Mouse (Mus musculus) kidney, embryonic 14.5 days (tissue): Measurements from ENCODE around the gene Slc22a16. TPM values are rescaled to one million over a fixed set of nuclear protein-coding genes. Genes with fewer than 3 reads are reported as not detected.
A peak's percentile ranks its signal among the peaks of the same experiment; 100 is the strongest.

Source experiments
- ATAC-seq: fragments of 200-750 bp; cut with Nextera tagmentation; 2 replicates; pipeline ENCODE4 v1.8.0; 2017; ENCODE audit warnings: moderate number of reproducible peaks, mild to moderate bottlenecking, moderate TSS enrichment, moderate library complexity; ENCODE audit not compliant: low FRiP score, low TSS enrichment
- H3K27ac ChIP-seq: fragments of 300-500 bp; sonication (generic); 2 replicates; pipeline ENCODE4 v1.5.1; 2014; ENCODE audit warnings: low read depth, mild to moderate bottlenecking, low read length, moderate library complexity, mixed read lengths
- H3K27me3 ChIP-seq: fragments of 300-500 bp; sonication (generic); 2 replicates; pipeline ENCODE4 v1.6.1; 2014; ENCODE audit warnings: mild to moderate bottlenecking, low read length; ENCODE audit not compliant: control insufficient read depth, insufficient read depth
- H3K36me3 ChIP-seq: fragments of 300-500 bp; sonication (generic); 2 replicates; pipeline ENCODE4 v1.6.1; 2014; ENCODE audit warnings: low read length, mixed read lengths; ENCODE audit not compliant: control insufficient read depth, insufficient read depth
- H3K4me1 ChIP-seq: fragments of 300-500 bp; sonication (generic); 2 replicates; pipeline ENCODE4 v1.6.1; 2014; ENCODE audit warnings: low read length, mixed read lengths; ENCODE audit not compliant: control insufficient read depth, insufficient read depth
- H3K4me2 ChIP-seq: fragments of 300-500 bp; sonication (generic); replicated peaks from 2 replicates; pipeline ENCODE4 v1.6.1; 2014; ENCODE audit warnings: low read depth, mild to moderate bottlenecking, low read length
- H3K4me3 ChIP-seq: fragments of 300-500 bp; sonication (generic); 2 replicates; pipeline ENCODE4 v1.5.1; 2014; ENCODE audit warnings: mild to moderate bottlenecking, low read length
- H3K9ac ChIP-seq: fragments of 300-500 bp; sonication (generic); 2 replicates; pipeline ENCODE4 v1.6.1; 2014; ENCODE audit warnings: low read depth, mild to moderate bottlenecking, low read length, moderate library complexity
- H3K9me3 ChIP-seq: fragments of 300-500 bp; sonication (generic); 2 replicates; pipeline ENCODE4 v1.6.1; 2016; ENCODE audit warnings: low read length; ENCODE audit not compliant: control insufficient read depth
- WGBS: fragments of 180-500 bp; shearing (Covaris S2); extraction: QIAGEN DNeasy Blood & Tissue Kit; methylation state at CpG from one replicate; pipeline ENCODE4 v1.1.7; 2014; 5-methylcytosine and 5-hydroxymethylcytosine counted together
- polyA plus RNA-seq: library from polyadenylated mRNA; unstranded; fragments of >200 nt; fragmentation: Nextera tagmentation; extraction: Ambion mirVana; gene quantifications from 2 replicates; pipeline ENCODE4 v1.2.1, GENCODE M21; 2014

The Slc22a16 gene
- not detected in 2 replicates for polyA plus RNA-seq

GRCm38 (mm10) chr10:40570036-40570435 lies at the start of gene Slc22a16:
Slc22a16 (plus strand) TSS chr10:40570336.
- Histone ChIP-seq H3K27me3 (no peaks in the 10 kb centered on the region), H3K4me2 (no peak within 1 kb of the TSS), H3K9ac (no peak within 1 kb of the TSS), H3K4me3 (no peak within 1 kb of the TSS), H3K4me1 (no peaks in the 10 kb centered on the region), H3K36me3 (no peaks in the 10 kb centered on the region), H3K27ac (no peak within 1 kb of the TSS), H3K9me3 (no peaks in the 10 kb centered on the region)
- no peak for ATAC-seq
- 94% methylated on average over 12 of the region's 12 CpGs for WGBS

- H3K4me2 ChIP-seq: no peak overlapping the region
- 10% methylated on average over 12 of the region's 12 CpGs for WGBS
- no peaks in the 10 kb centered on the region for H3K36me3 ChIP-seq
- H3K27ac ChIP-seq: no peak overlapping the region
- H3K9me3 ChIP-seq: no peaks in the 10 kb centered on the region
- 0 out of 2 replicates have a peak, but pooled peaks have one; percentile 10 for ATAC-seq
- H3K4me1 ChIP-seq: 0 out of 2 replicates have a peak, but pooled peaks cover 5% of the 10 kb centered on the region
- H3K4me3 ChIP-seq: no peak overlapping the region
- no peak overlapping the region for H3K9ac ChIP-seq
- H3K27me3 ChIP-seq: no peaks in the 10 kb centered on the region
Measured at GRCm38 (mm10) chr10:40521579-40521978, 48.6 kb upstream of the Slc22a16 start.

DNA sequence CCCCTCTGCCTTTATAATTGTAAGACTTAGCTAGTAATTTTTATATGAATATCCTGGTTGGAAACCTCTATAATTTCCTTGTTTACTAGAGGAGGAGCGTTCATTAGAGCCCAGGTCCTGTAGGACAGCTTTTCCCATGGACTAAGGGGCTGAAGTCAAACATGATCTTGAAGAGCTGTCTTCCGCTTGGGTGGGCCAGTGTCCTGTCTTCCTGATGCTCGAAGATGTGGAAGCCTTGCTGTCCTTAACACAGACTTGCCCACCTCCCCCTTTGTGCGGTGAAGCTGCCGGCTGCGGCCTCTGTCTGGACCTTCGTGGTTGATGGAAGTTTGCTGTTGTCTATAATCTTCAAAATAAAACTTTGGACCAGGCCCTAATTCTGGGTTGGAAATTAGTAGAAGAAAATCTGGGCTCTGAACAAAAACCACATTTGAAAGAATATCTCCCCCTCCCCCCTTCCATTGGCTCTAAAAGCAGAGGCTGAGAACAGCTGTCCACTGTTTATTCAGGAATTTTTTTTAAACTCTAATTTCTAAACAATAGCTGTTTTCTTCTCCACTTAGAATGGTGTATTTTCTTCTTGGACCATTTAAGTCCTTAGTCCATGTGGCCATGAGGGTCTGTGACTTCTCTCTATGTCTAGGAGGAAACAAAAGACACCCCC lies 46.7 kb upstream of the Slc22a16 start:
- no peak overlapping the region for H3K27ac ChIP-seq
- 70% methylated on average over 7 of the region's 7 CpGs for WGBS
- no peak overlapping the region for H3K9ac ChIP-seq
- H3K36me3 ChIP-seq: no peaks in the 10 kb centered on the region
- no peaks in the 10 kb centered on the region for H3K9me3 ChIP-seq
- no peak for ATAC-seq
- 0 out of 2 replicates have a peak, but pooled peaks cover 5% of the 10 kb centered on the region for H3K4me1 ChIP-seq
- H3K27me3 ChIP-seq: no peaks in the 10 kb centered on the region
- H3K4me2 ChIP-seq: no peak overlapping the region
- no peak overlapping the region for H3K4me3 ChIP-seq

- ATAC-seq: no peak
- no peaks in the 10 kb centered on the region for H3K36me3 ChIP-seq
- no peak overlapping the region for H3K4me2 ChIP-seq
- no peak overlapping the region for H3K4me3 ChIP-seq
- no peak overlapping the region for H3K27ac ChIP-seq
- no peak overlapping the region for H3K9ac ChIP-seq
- 0 out of 2 replicates have a peak, but pooled peaks cover 5% of the 10 kb centered on the region for H3K4me1 ChIP-seq
- no peaks in the 10 kb centered on the region for H3K9me3 ChIP-seq
- no peaks in the 10 kb centered on the region for H3K27me3 ChIP-seq
- WGBS: 67% methylated on average over 9 of the region's 9 CpGs
Measured at GRCm38 (mm10) chr10:40524032-40524806, 45.9 kb upstream of the Slc22a16 start.

GRCm38 (mm10) chr10:40524991-40525390 lies 45.1 kb upstream of the Slc22a16 start:
- Histone ChIP-seq H3K4me3 (no peak overlapping the region), H3K27me3 (no peaks in the 10 kb centered on the region), H3K36me3 (no peaks in the 10 kb centered on the region), H3K4me1 (0 out of 2 replicates have a peak, but pooled peaks cover 5% of the 10 kb centered on the region), H3K4me2 (no peak overlapping the region), H3K9me3 (no peaks in the 10 kb centered on the region), H3K27ac (no peak overlapping the region), H3K9ac (no peak overlapping the region)
- no peak for ATAC-seq
- WGBS: 30% methylated on average over 10 of the region's 10 CpGs

GRCm38 (mm10) chr10:40525616-40526155 lies 44.5 kb upstream of the Slc22a16 start:
- Histone ChIP-seq H3K9ac (no peak overlapping the region), H3K27me3 (no peaks in the 10 kb centered on the region), H3K4me1 (0 out of 2 replicates have a peak, but pooled peaks cover 5% of the 10 kb centered on the region), H3K9me3 (no peaks in the 10 kb centered on the region), H3K4me2 (no peak overlapping the region), H3K36me3 (no peaks in the 10 kb centered on the region), H3K27ac (no peak overlapping the region), H3K4me3 (no peak overlapping the region)
- 50% methylated on average over 9 of the region's 9 CpGs for WGBS
- no peak for ATAC-seq

DNA sequence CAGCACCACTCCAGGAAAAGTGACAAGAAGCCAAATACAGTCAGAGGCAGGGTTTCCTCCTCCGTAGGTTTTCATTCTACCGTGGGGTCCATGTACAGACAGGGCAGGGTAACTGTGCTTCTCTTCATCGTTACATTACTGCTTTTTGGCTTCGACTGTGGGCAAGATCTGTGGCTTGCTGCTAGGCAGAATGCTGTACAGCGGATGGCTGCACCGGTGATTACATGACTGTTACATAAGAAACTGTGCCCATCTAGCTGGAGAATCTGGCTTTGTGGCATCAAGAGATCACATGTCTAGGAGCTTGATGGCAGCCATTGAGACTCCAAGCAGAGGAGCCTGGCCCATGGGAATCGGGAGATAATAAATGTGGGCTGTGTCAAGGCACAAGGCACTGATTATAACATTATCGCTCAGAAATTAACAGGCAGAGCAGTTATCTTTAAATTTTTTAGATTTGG lies 43.8 kb upstream of the Slc22a16 start:
- no peak overlapping the region for H3K4me2 ChIP-seq
- H3K4me1 ChIP-seq: 0 out of 2 replicates have a peak, but pooled peaks cover 5% of the 10 kb centered on the region
- no peak overlapping the region for H3K4me3 ChIP-seq
- no peaks in the 10 kb centered on the region for H3K36me3 ChIP-seq
- 0 out of 2 replicates have a peak, but pooled peaks cover 3% of the 10 kb centered on the region for H3K9me3 ChIP-seq
- ATAC-seq: no peak
- no peaks in the 10 kb centered on the region for H3K27me3 ChIP-seq
- no peak overlapping the region for H3K9ac ChIP-seq
- H3K27ac ChIP-seq: no peak overlapping the region
- WGBS: 75% methylated on average over 8 of the region's 8 CpGs

DNA sequence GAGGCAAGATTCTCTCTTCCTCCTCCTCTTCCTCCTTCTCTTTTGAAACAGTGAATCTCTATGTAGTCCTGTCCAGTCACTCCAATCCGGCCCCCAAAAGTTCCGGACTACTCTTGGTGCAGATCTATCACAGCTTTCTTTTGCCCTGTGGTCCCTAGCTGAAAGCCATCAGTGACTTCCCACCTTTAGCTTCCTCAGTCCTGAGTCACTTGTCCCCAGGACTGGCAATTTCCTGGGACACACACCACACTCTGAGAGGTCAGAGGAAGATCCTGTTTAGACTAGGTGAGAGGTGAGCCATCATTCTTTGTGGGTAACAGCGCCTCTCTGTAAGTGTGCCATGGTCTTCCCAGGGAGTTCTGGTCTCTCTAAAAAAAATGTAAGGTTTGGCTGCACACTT lies 43.1 kb upstream of the Slc22a16 start:
- Histone ChIP-seq H3K36me3 (no peaks in the 10 kb centered on the region), H3K27me3 (no peaks in the 10 kb centered on the region), H3K4me3 (no peak overlapping the region), H3K9ac (no peak overlapping the region), H3K9me3 (0 out of 2 replicates have a peak, but pooled peaks cover 3% of the 10 kb centered on the region), H3K4me1 (0 out of 2 replicates have a peak, but pooled peaks cover 5% of the 10 kb centered on the region), H3K27ac (no peak overlapping the region), H3K4me2 (no peak overlapping the region)
- WGBS: 66% methylated on average over 3 of the region's 3 CpGs
- ATAC-seq: no peak
